Mouse (Mus musculus) embryonic facial prominence, embryonic 13.5 days (tissue): Measurements from ENCODE around the gene Klhl23. TPM values are rescaled to one million over a fixed set of nuclear protein-coding genes. Genes with fewer than 3 reads are reported as not detected.

Source experiments
- ATAC-seq: fragments of 200-750 bp; cut with Nextera tagmentation; 2 replicates; pipeline ENCODE4 v1.8.0; 2017; ENCODE audit warnings: low read depth; ENCODE audit not compliant: insufficient number of reproducible peaks, insufficient read depth, low FRiP score, low TSS enrichment
- H3K27ac ChIP-seq: fragments of 300-500 bp; sonication (generic); 2 replicates; pipeline ENCODE4 v1.5.1; 2015; ENCODE audit warnings: moderate library complexity, mild to moderate bottlenecking, inconsistent platforms
- H3K27me3 ChIP-seq: fragments of 300-500 bp; sonication (generic); 2 replicates; pipeline ENCODE4 v1.6.1; 2015; ENCODE audit warnings: mild to moderate bottlenecking, inconsistent platforms
- H3K36me3 ChIP-seq: fragments of 300-500 bp; sonication (generic); 2 replicates; pipeline ENCODE4 v1.6.1; 2015; ENCODE audit warnings: mild to moderate bottlenecking, inconsistent platforms
- H3K4me1 ChIP-seq: fragments of 300-500 bp; sonication (generic); 2 replicates; pipeline ENCODE4 v1.6.1; 2015; ENCODE audit warnings: inconsistent platforms
- H3K4me2 ChIP-seq: fragments of 300-500 bp; sonication (generic); 2 replicates; pipeline ENCODE4 v1.6.1; 2015; ENCODE audit warnings: moderate library complexity, mild to moderate bottlenecking, inconsistent platforms
- H3K4me3 ChIP-seq: fragments of 300-500 bp; sonication (generic); 2 replicates; pipeline ENCODE4 v1.5.1; 2015; ENCODE audit warnings: mild to moderate bottlenecking, inconsistent platforms
- H3K9ac ChIP-seq: fragments of 300-500 bp; sonication (generic); 2 replicates; pipeline ENCODE4 v1.6.1; 2015; ENCODE audit warnings: mild to moderate bottlenecking, inconsistent platforms
- H3K9me3 ChIP-seq: fragments of 300-500 bp; sonication (generic); 2 replicates; pipeline ENCODE4 v1.6.1; 2016; ENCODE audit warnings: inconsistent platforms
- WGBS: fragments of 180-500 bp; shearing (Covaris S2); methylation state at CpG from one replicate; pipeline ENCODE4 v1.1.7; 2015; ENCODE audit warnings: mixed read lengths; 5-methylcytosine and 5-hydroxymethylcytosine counted together
- polyA plus RNA-seq: library from polyadenylated mRNA; unstranded; fragments of >200 nt; fragmentation: Nextera tagmentation; extraction: Ambion mirVana; gene quantifications from 2 replicates; pipeline ENCODE4 v1.2.1, GENCODE M21; 2015

Gene Klhl23
- polyA plus RNA-seq, 1 experiment from 2014 or later, result 27.3 TPM

- Histone ChIP-seq H3K9me3 (no peaks in the 10 kb centered on the region), H3K4me2 (no peak overlapping the region), H3K4me1 (no peaks in the 10 kb centered on the region), H3K36me3 (peaks cover 68% of the 10 kb centered on the region), H3K27ac (no peak overlapping the region), H3K9ac (no peak overlapping the region), H3K27me3 (no peaks in the 10 kb centered on the region), H3K4me3 (no peak overlapping the region)
- 89% methylated on average over 8 of the region's 8 CpGs for WGBS
- ATAC-seq, result no peak
Observed at GRCm38 (mm10) chr2:69830116-69830515, 8.4 kb downstream of the Klhl23 start.

DNA sequence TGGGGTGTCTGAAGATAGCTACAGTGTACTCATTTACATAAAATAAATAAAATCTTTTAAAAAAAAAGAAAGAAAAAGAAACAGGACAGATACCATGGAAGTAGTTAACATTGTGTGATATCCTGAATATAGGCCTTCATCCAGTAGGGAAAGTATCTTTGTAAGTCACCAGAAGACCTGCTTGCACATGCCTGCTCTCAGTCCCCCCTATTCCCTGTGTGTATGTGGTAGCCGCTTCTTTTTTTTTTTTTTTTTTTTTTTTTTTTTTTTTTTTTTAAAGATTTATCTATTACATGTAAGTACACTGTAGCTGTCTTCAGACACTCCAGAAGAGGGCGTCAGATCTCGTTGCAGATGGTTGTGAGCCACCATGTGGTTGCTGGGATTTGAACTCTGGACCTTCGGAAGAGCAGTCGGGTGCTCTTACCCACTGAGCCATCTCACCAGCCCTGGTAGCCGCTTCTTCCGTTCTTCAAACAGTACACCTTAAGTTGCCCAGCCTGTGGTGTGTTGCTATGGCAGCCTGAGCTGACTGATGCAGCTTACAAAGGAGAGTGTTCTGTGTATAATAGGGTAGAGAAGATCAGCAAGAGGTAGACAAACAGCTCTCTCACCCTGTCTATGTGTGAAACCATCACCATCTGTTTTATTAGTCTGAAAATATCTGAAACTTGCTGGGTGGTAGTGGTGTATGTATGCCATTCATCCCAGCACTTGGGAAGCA is 15.7 kb downstream of the Klhl23 start:
- Histone ChIP-seq H3K27me3 (no peaks in the 10 kb centered on the region), H3K9ac (no peak overlapping the region), H3K36me3 (peaks cover 38% of the 10 kb centered on the region), H3K4me3 (no peak overlapping the region), H3K4me2 (no peak overlapping the region), H3K27ac (no peak overlapping the region), H3K4me1 (no peaks in the 10 kb centered on the region), H3K9me3 (no peaks in the 10 kb centered on the region)
- 80% methylated on average over 7 of the region's 7 CpGs for WGBS
- ATAC-seq, result no peak

DNA sequence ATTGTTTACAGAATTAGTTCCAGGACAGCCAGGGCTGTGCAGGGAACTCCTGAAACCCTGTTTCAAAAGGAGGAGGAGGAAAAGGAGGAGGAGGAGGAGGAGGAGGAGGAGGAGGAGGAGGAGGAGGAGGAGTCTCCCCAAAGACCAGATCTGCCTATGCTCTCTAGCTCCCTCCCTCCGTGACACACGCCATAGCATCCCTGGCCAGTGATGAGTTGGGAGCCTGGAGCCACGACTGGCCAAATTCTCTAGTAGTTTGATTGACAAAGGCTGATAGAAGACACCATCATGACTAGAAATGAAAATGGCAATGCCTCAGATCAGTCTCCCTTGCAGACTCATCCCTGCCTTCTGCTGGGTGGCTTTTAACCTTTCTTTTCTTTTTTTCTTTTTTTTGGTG is 16.3 kb downstream of the Klhl23 start:
- H3K9ac ChIP-seq, result no peak overlapping the region
- 34% methylated on average over 3 of the region's 3 CpGs for WGBS
- no peak overlapping the region for H3K4me3 ChIP-seq
- no peaks in the 10 kb centered on the region for H3K27me3 ChIP-seq
- no peak for ATAC-seq
- no peaks in the 10 kb centered on the region for H3K4me1 ChIP-seq
- H3K36me3 ChIP-seq, result peaks cover 32% of the 10 kb centered on the region
- no peak overlapping the region for H3K27ac ChIP-seq
- no peaks in the 10 kb centered on the region for H3K9me3 ChIP-seq
- no peak overlapping the region for H3K4me2 ChIP-seq

- no peak for ATAC-seq
- H3K4me1 ChIP-seq, result no peaks in the 10 kb centered on the region
- H3K4me3 ChIP-seq, result no peak overlapping the region
- no peaks in the 10 kb centered on the region for H3K27me3 ChIP-seq
- H3K9ac ChIP-seq, result no peak overlapping the region
- peaks cover 25% of the 10 kb centered on the region for H3K36me3 ChIP-seq
- H3K4me2 ChIP-seq, result no peak overlapping the region
- H3K27ac ChIP-seq, result no peak overlapping the region
- H3K9me3 ChIP-seq, result no peaks in the 10 kb centered on the region
Observed at GRCm38 (mm10) chr2:69838707-69839106, 17.0 kb downstream of the Klhl23 start.

GRCm38 (mm10) chr2:69840261-69840660 is 18.5 kb downstream of the Klhl23 start:
- no peak overlapping the region for H3K27ac ChIP-seq
- H3K4me2 ChIP-seq, result no peak overlapping the region
- H3K4me1 ChIP-seq, result no peaks in the 10 kb centered on the region
- H3K9me3 ChIP-seq, result no peaks in the 10 kb centered on the region
- no peak for ATAC-seq
- WGBS, result 20% methylated on average over 6 of the region's 6 CpGs
- no peak overlapping the region for H3K9ac ChIP-seq
- peaks cover 14% of the 10 kb centered on the region for H3K36me3 ChIP-seq
- H3K27me3 ChIP-seq, result no peaks in the 10 kb centered on the region
- no peak overlapping the region for H3K4me3 ChIP-seq

GRCm38 (mm10) chr2:69849215-69849614 is 27.5 kb downstream of the Klhl23 start:
- Histone ChIP-seq H3K4me2 (no peak overlapping the region), H3K27ac (no peak overlapping the region), H3K9ac (no peak overlapping the region), H3K9me3 (no peaks in the 10 kb centered on the region), H3K4me1 (no peaks in the 10 kb centered on the region), H3K36me3 (no peaks in the 10 kb centered on the region), H3K27me3 (no peaks in the 10 kb centered on the region), H3K4me3 (no peak overlapping the region)
- no peak for ATAC-seq
- WGBS, result 57% methylated on average over 6 of the region's 6 CpGs

DNA sequence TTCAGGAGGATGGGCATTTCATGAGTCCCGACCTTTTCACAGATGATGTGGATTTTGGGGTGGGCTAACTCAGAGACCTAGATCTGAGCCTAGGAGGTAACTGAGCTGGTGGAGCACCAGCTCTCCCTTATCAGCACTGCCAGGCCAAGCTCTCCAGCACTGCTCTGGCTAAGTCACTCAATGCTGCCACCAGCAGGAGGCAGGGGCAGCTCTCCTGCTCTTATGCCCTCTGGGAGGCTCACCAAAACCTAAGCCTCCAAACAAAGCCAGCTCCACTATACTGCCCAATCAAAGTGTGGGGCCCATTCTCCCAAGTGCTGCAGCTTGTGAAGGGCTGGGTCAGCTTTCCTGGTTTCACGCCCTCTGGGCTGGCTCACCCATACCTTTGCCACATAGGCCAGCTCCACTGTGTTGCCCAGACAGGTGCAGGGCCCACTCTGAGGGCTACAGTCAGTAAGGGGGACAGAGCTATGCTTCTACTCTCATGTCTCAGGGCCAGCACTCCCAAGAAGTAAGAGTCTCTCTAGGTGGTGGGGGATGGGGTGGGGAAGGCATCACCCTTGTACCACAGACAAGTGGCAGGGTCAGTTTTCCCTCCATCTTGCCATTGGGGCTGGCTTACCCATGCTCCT is 29.8 kb downstream of the Klhl23 start:
- no peaks in the 10 kb centered on the region for H3K27me3 ChIP-seq
- H3K27ac ChIP-seq, result no peak overlapping the region
- H3K9ac ChIP-seq, result no peak overlapping the region
- H3K9me3 ChIP-seq, result no peaks in the 10 kb centered on the region
- no peak overlapping the region for H3K4me3 ChIP-seq
- H3K4me1 ChIP-seq, result no peaks in the 10 kb centered on the region
- no peak for ATAC-seq
- no peaks in the 10 kb centered on the region for H3K36me3 ChIP-seq
- 57% methylated on average over 2 of the region's 2 CpGs for WGBS
- no peak overlapping the region for H3K4me2 ChIP-seq

- H3K27me3 ChIP-seq, result no peaks in the 10 kb centered on the region
- H3K36me3 ChIP-seq, result no peaks in the 10 kb centered on the region
- no peak overlapping the region for H3K4me2 ChIP-seq
- H3K4me3 ChIP-seq, result no peak overlapping the region
- WGBS, result 64% methylated on average over 8 of the region's 8 CpGs
- H3K9ac ChIP-seq, result no peak overlapping the region
- ATAC-seq, result no peak
- H3K9me3 ChIP-seq, result no peaks in the 10 kb centered on the region
- peaks cover 4% of the 10 kb centered on the region; the same call in 1 of the 2 replicates for H3K4me1 ChIP-seq
- H3K27ac ChIP-seq, result no peak overlapping the region
Observed at GRCm38 (mm10) chr2:69856392-69856791, 34.6 kb downstream of the Klhl23 start.

- H3K36me3 ChIP-seq, result no peaks in the 10 kb centered on the region
- no peaks in the 10 kb centered on the region for H3K27me3 ChIP-seq
- H3K27ac ChIP-seq, result no peak overlapping the region
- ATAC-seq, result no peak
- no peak overlapping the region for H3K4me3 ChIP-seq
- 74% methylated on average over 1 of the region's 1 CpGs for WGBS
- H3K9ac ChIP-seq, result no peak overlapping the region
- peaks cover 6% of the 10 kb centered on the region for H3K4me1 ChIP-seq
- H3K4me2 ChIP-seq, result no peak overlapping the region
- H3K9me3 ChIP-seq, result no peaks in the 10 kb centered on the region
Observed at GRCm38 (mm10) chr2:69857882-69858281, 36.1 kb downstream of the Klhl23 start.

DNA sequence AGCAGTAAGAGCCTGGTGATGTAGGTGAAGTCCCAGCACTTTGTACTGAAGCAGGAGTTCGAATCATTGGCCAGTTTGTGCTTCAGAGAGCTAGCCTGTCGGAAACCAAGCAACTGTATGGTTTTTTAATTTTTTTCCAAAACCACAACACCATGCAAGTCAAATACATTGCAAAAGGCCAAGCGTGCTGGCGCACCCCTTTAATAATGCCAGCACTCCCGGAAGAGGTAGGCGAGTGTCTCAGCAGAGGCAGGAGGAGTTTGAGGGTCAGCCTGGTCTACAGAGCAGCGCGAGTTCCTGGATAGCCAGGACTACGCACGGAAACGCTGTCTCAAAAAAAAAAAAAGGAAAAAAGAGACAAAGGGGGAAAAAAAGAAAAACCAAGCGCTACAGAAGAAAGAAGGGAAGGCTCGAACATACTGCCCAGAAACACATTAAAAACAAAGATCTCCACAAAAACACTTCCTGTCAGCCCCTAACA is 39.3 kb downstream of the Klhl23 start:
- Histone ChIP-seq H3K4me1 (peaks cover 9% of the 10 kb centered on the region), H3K9me3 (no peaks in the 10 kb centered on the region), H3K4me3 (peak overlapping the region; percentile 100), H3K27ac (peak overlapping the region; percentile 94), H3K9ac (peak overlapping the region; percentile 100), H3K36me3 (peaks cover 10% of the 10 kb centered on the region; the same call in 1 of the 2 replicates), H3K4me2 (peak overlapping the region; percentile 66), H3K27me3 (no peaks in the 10 kb centered on the region)
- whole genome bisulfite sequencing, result 10% methylated on average over 13 of the region's 13 CpGs
- ATAC-seq, result no peak

DNA sequence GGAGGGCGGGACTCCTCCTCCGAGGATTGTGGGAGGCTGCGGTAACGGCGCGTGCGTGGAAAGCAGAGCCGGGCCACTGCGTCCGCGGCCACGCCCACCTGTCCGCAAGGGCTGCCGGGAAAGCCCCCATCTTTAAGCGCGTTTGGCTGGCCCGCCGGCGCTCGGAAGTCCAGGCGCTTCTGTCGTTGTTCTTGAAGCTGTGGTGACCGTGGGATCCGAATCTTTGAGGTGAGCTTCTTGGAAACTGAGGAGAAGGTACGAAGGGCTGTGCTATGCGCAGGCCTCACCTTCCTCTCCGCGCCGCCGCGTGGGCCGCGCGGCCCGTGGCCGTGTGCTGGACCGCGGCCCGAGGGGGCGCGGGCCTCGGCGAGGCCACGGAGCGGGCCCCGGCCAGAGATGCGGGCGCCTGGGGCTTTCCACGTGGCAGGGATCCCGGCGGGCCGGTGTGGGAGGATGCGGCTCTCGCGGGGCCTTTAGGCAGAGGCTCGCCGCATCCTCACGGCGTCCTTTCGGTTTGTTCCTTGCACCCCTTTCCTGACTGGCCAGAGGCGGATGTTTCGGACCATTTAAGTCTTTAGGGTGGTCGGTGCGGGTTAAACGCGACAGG is 39.8 kb downstream of the Klhl23 start, which contains the start of gene Ssb:
TSS of gene Ssb (plus strand) at position 78 of the 607 bp plus-strand sequence.
- ATAC-seq, result peak; percentile 93
- H3K4me2 ChIP-seq, result peak within 1 kb of the TSS; percentile 66
- no peaks in the 10 kb centered on the region for H3K27me3 ChIP-seq
- peaks cover 9% of the 10 kb centered on the region for H3K4me1 ChIP-seq
- H3K36me3 ChIP-seq, result peaks cover 15% of the 10 kb centered on the region; the same call in 1 of the 2 replicates
- no peaks in the 10 kb centered on the region for H3K9me3 ChIP-seq
- peak within 1 kb of the TSS; percentile 100 for H3K4me3 ChIP-seq
- WGBS, result 0% methylated on average over 60 of the region's 66 CpGs
- H3K27ac ChIP-seq, result peak within 1 kb of the TSS; percentile 94
- peak within 1 kb of the TSS; percentile 100 for H3K9ac ChIP-seq
